Mouse (Mus musculus): ENCODE measurements at regions not wholly inside any gene's neighbourhood (a gene's known extent, or its start where the extent isn't known, plus 50 kb on each side); places are given as distances from the start of the nearest gene placed in this dataset.
A peak's percentile ranks its signal among the peaks of the same experiment; 100 is the strongest.

- no peak for DNase-seq (ENCODE audit: low read depth, low spot score)
Observed at GRCm38 (mm10) chr9:67165486-67165885, 116.3 kb upstream of the Tpm1 start.

- no peak for DNase-seq (ENCODE audit: low read depth, low spot score)
Observed at GRCm38 (mm10) chr9:67163746-67164145, 114.5 kb upstream of the Tpm1 start.

- no peak for DNase-seq (ENCODE audit: low read depth, low spot score)
Observed at GRCm38 (mm10) chr9:67160785-67161455, 111.7 kb upstream of the Tpm1 start.

GRCm38 (mm10) chr9:67160350-67160749 is 111.1 kb upstream of the Tpm1 start:
- DNase-seq (ENCODE audit: low read depth, low spot score) = no peak

- DNase-seq (ENCODE audit: low read depth, low spot score) = peak; percentile 4
Observed at GRCm38 (mm10) chr9:67156590-67157259, 107.5 kb upstream of the Tpm1 start.

- no peak for DNase-seq (ENCODE audit: low read depth, low spot score)
Observed at GRCm38 (mm10) chr9:67154062-67154461, 104.9 kb upstream of the Tpm1 start.

GRCm38 (mm10) chr9:67153333-67153732 is 104.1 kb upstream of the Tpm1 start:
- no peak for DNase-seq (ENCODE audit: low read depth, low spot score)

GRCm38 (mm10) chr9:67147656-67148055 is 98.5 kb upstream of the Tpm1 start:
- DNase-seq (ENCODE audit: low read depth, low spot score) = no peak

GRCm38 (mm10) chr9:67145392-67145791 is 96.2 kb upstream of the Tpm1 start:
- DNase-seq (ENCODE audit: low read depth, low spot score) = no peak

- no peak for DNase-seq (ENCODE audit: low read depth, low spot score)
Observed at GRCm38 (mm10) chr9:67144511-67144910, 95.3 kb upstream of the Tpm1 start.

GRCm38 (mm10) chr9:67140319-67140887 is 91.2 kb upstream of the Tpm1 start:
- DNase-seq (ENCODE audit: low read depth, low spot score) = no peak

- no peak for DNase-seq (ENCODE audit: low read depth, low spot score)
Observed at GRCm38 (mm10) chr9:67137681-67138080, 88.5 kb upstream of the Tpm1 start.

GRCm38 (mm10) chr9:67137141-67137540 is 87.9 kb upstream of the Tpm1 start:
- DNase-seq (ENCODE audit: low read depth, low spot score) = no peak

GRCm38 (mm10) chr9:67136166-67136565 is 87.0 kb upstream of the Tpm1 start:
- no peak for DNase-seq (ENCODE audit: low read depth, low spot score)

- no peak for DNase-seq (ENCODE audit: low read depth, low spot score)
Observed at GRCm38 (mm10) chr9:67134378-67134777, 85.2 kb upstream of the Tpm1 start.

GRCm38 (mm10) chr9:67132370-67132769 is 83.2 kb upstream of the Tpm1 start:
- no peak for DNase-seq (ENCODE audit: low read depth, low spot score)

GRCm38 (mm10) chr9:67130730-67131440 is 81.7 kb upstream of the Tpm1 start:
- DNase-seq (ENCODE audit: low read depth, low spot score) = no peak

GRCm38 (mm10) chr9:67129891-67130290 is 80.7 kb upstream of the Tpm1 start:
- DNase-seq (ENCODE audit: low read depth, low spot score) = no peak

- no peak for DNase-seq (ENCODE audit: low read depth, low spot score)
Observed at GRCm38 (mm10) chr9:67129095-67129494, 79.9 kb upstream of the Tpm1 start.

- no peak for DNase-seq (ENCODE audit: low read depth, low spot score)
Observed at GRCm38 (mm10) chr9:67121691-67122090, 72.5 kb upstream of the Tpm1 start.

GRCm38 (mm10) chr9:67118880-67119644 is 69.9 kb upstream of the Tpm1 start:
- DNase-seq (ENCODE audit: low read depth, low spot score) = no peak

- no peak for DNase-seq (ENCODE audit: low read depth, low spot score)
Observed at GRCm38 (mm10) chr9:67118429-67118828, 69.2 kb upstream of the Tpm1 start.
